Mouse (Mus musculus) kidney, adult 2 months (tissue): Measurements from ENCODE around the gene St13.

Source experiments
- CTCF ChIP-seq: fragments of 200-500 bp; conservative IDR thresholded peaks from 2 replicates; pipeline ENCODE4 v1.5.1; 2011; ENCODE audit warnings: low read depth, mild to moderate bottlenecking, control low read depth, low read length, moderate library complexity, mixed read lengths; ENCODE audit not compliant: insufficient read depth, insufficient read length
- POLR2A ChIP-seq: fragments of 200-500 bp; IDR thresholded peaks from one replicate; pipeline ENCODE4 v1.6.1; 2011; ENCODE audit warnings: low read depth, low read length, control low read depth

DNA sequence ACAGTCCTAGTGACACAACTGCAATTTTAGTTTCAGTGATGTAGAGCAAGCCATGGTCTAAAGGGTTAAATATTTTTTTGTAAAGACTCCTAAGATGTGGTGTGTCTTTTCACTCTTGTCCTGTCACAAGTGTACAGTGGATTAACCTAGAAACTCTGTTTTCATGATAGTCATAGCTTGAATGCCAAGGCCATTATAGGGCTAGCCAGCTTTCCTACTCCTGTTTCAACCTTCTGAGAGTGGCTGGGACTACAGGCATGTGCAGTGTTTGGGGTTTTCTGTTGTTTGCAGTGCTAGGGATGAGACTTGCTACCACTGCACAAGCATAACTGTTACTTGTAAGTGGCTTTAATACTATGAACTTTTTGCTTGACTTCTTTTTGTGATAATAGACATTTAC lies 39.4 kb upstream of the St13 start:
- TF ChIP-seq POLR2A = no peak
- TF ChIP-seq CTCF = no peak
